Mouse (Mus musculus) left cerebral cortex, adult 9 months (tissue): ENCODE results near the gene Tbxas1.

ENCODE experiments used
- DNase-seq, 2 experiments: peaks; one replicate each; pipeline ENCODE4 v3.0.0; 2022; ENCODE audit warnings: low spot score in 2 of 2

The Tbxas1 gene

GRCm38 (mm10) chr6:39050836-39051235, 175.6 kb downstream of the Tbxas1 start:
- no peak for DNase-seq

GRCm38 (mm10) chr6:39051799-39052556, 176.8 kb downstream of the Tbxas1 start:
- no peak for DNase-seq

GRCm38 (mm10) chr6:39052636-39053035, 177.4 kb downstream of the Tbxas1 start:
- no peak for DNase-seq

- no peak for DNase-seq
These were observed 179.1 kb downstream of the Tbxas1 start for GRCm38 (mm10) chr6:39054206-39054864.

- no peak for DNase-seq
These were observed 179.8 kb downstream of the Tbxas1 start for GRCm38 (mm10) chr6:39054878-39055508.

- no peak for DNase-seq
These were observed 180.6 kb downstream of the Tbxas1 start for GRCm38 (mm10) chr6:39055831-39056261.

- DNase-seq, result no peak
These were observed 182.0 kb downstream of the Tbxas1 start for GRCm38 (mm10) chr6:39057161-39057560.

- DNase-seq, result no peak
These were observed 183.2 kb downstream of the Tbxas1 start for GRCm38 (mm10) chr6:39058389-39058788.

GRCm38 (mm10) chr6:39058936-39059335, 183.7 kb downstream of the Tbxas1 start:
- no peak for DNase-seq

GRCm38 (mm10) chr6:39059547-39060497, 184.6 kb downstream of the Tbxas1 start:
- DNase-seq, result no peak

- no peak for DNase-seq
These were observed 186.0 kb downstream of the Tbxas1 start for GRCm38 (mm10) chr6:39061180-39061579.

GRCm38 (mm10) chr6:39063541-39063940, 188.3 kb downstream of the Tbxas1 start:
- DNase-seq, result no peak

- peak in 1 of 2 experiments; percentile 87 for DNase-seq
These were observed 191.9 kb downstream of the Tbxas1 start for GRCm38 (mm10) chr6:39066935-39067578.

GRCm38 (mm10) chr6:39072664-39073063, 197.5 kb downstream of the Tbxas1 start:
- peak in 1 of 2 experiments; percentile 35 for DNase-seq

GRCm38 (mm10) chr6:39074186-39074585, 199.0 kb downstream of the Tbxas1 start:
- no peak for DNase-seq

- no peak for DNase-seq
These were observed 201.3 kb downstream of the Tbxas1 start for GRCm38 (mm10) chr6:39076498-39076897.

- peak in 1 of 2 experiments; percentile 10 for DNase-seq
These were observed 229.4 kb downstream of the Tbxas1 start for GRCm38 (mm10) chr6:39104631-39105030.

GRCm38 (mm10) chr6:39106812-39107211, 231.6 kb downstream of the Tbxas1 start:
- no peak for DNase-seq

- DNase-seq, result no peak
These were observed 237.5 kb downstream of the Tbxas1 start for GRCm38 (mm10) chr6:39112701-39113100.

- DNase-seq, result no peak
These were observed 237.9 kb downstream of the Tbxas1 start for GRCm38 (mm10) chr6:39113141-39113540.

GRCm38 (mm10) chr6:39115438-39115837, 240.2 kb downstream of the Tbxas1 start:
- DNase-seq, result no peak
